Mouse (Mus musculus): Measurements from ENCODE around the gene Gsdme.

Gsdme gene

GRCm38 (mm10) chr6:50187955-50188354, 75.7 kb downstream of the Gsdme start:
- peak; percentile 75 for DNase-seq (ENCODE audit: low read depth)

GRCm38 (mm10) chr6:50180189-50180588, 83.5 kb downstream of the Gsdme start:
- peak; percentile 56 for DNase-seq (ENCODE audit: low read depth)

GRCm38 (mm10) chr6:50175736-50176135, 87.9 kb downstream of the Gsdme start:
- DNase-seq (ENCODE audit: low read depth), result no peak

- no peak for DNase-seq (ENCODE audit: low read depth)
Observed at GRCm38 (mm10) chr6:50169771-50170170, 93.9 kb downstream of the Gsdme start.

- DNase-seq (ENCODE audit: low read depth), result no peak
Observed at GRCm38 (mm10) chr6:50168821-50169220, 94.8 kb downstream of the Gsdme start.

GRCm38 (mm10) chr6:50163013-50163412, 100.6 kb downstream of the Gsdme start:
- DNase-seq (ENCODE audit: low read depth), result no peak

GRCm38 (mm10) chr6:50159842-50160241, 103.8 kb downstream of the Gsdme start:
- DNase-seq (ENCODE audit: low read depth), result peak; percentile 46

- DNase-seq (ENCODE audit: low read depth), result no peak
Observed at GRCm38 (mm10) chr6:50149378-50149777, 114.3 kb downstream of the Gsdme start.

- DNase-seq (ENCODE audit: low read depth), result peak; percentile 62
Observed at GRCm38 (mm10) chr6:50146158-50146557, 117.5 kb downstream of the Gsdme start.

- DNase-seq (ENCODE audit: low read depth), result no peak
Observed at GRCm38 (mm10) chr6:50139526-50139925, 124.1 kb downstream of the Gsdme start.
